Mouse (Mus musculus): ENCODE measurements around the gene Gm45213.

Gene Gm45213

DNA sequence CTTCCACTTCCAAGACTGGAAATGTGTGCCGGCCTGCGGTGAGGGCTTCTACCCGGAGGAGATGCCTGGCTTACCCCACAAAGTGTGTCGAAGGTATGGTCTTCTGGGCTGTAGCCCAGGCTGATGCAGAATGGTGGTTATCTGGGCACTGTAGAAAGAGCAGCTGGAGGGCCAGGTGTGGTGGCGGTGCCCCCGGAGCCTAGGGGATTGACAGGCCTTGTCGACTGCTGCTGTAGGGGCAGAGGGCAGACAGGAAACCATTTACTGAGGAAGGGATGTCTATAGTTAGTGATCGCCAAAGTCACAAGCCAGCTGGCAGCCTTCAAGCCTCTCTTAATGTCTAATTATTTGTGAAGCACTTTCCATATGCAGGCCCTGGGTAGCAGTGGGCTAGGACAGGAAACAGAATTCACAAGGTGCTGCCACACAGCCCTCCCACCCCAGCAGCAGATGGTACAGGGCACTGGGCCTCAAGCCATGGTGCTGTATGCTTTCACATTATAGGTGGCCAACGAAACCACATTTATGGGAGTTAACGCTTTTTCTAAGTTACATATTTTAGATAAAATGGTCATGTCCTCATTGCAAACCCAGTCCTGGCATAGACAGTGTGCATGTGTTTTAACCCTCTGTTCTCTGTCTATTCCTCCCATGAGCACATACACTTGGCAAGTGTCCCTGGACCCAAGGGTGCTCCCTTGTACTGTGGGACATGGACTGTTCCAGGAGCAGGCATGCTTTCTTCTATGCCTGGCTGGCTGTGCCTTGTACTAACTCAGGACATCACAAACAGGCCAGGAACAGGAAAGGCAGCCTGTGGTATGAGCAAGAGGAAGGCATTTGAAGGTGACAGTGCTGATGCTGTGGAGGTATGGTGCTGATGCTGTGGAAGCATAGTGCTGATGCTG, at the start of gene Gm45213:
TSS of gene Gm45213 (plus strand) at position 51 of the 908 bp plus-strand sequence.
- no peak for DNase-seq (ENCODE audit: low spot score)

DNA sequence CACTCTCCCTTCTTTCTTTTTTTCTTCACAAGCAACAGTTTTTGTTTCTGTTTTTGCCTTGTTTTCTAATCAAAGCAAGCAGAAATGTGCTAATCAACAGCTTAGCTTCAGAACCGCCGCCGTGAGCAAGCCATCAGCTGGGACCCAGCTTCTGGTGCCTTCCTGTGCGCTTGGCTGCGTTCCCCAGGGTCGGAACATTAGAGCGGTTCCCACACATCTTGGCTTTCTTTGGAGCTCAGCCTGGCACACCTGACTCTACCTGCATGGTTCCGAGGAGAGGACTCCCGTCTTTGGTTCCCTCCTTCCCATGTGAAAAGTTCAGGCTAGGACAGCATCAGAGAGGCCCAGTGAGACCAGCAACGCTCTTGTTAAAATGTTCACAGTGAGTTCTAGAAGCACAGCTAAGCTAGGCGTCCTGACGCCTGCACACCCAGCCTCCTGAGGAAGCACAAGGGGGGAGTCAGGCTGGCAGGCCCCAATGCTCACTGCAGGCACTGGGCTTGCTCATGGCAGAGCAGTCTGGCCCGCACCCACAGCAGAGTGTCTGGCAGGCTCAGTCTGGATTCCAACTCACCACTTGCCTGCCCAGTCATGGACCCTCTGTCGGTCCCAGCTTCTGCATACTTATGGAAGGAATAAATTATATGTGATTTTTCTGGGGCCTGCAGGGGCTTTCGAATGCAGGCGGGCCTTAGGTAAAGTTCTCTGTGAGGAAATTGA, 42.2 kb upstream of the Gm45213 start:
- DNase-seq (ENCODE audit: low spot score) = no peak

DNA sequence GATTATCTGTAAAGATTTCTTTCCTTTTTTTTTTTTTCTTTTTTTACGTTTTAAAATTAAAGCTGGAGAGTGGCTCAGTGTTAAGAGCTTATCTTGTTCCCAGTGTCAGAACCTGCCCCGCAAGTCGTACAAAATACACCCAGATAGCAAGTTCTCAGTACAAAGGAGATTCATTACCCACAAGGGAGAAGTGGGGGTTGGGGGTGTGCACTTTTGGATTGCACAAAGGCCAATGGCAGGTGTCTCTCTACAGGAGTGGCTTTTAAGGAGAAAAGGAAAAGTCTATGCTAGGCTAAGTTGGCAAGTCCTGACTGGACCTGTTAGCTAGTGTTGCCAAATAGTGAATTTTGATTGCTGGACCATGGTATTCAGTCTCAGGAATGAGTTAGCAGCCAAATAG, 41.6 kb upstream of the Gm45213 start:
- no peak for DNase-seq (ENCODE audit: low spot score)

DNA sequence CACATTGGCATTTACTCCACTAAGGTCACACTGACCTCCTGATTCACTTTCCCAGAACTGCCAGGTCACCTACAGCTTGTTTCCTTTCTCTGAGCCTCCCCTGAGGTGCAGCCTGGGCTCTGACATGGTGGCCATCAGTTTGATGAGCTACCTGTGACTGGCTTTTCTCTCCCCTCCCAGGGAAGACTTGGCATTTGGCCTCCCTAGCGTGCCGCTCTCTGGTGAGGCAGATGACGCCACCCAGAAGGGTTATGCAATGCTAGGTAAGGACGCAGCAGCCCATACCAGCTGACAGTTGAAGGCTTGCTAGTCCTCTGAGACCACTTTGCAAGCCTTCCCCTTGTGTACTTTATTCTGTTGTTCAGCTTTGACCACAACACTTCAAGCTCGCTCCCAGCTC, 40.0 kb upstream of the Gm45213 start:
- DNase-seq (ENCODE audit: low spot score) = no peak

GRCm38 (mm10) chr7:66003865-66004638, 39.4 kb upstream of the Gm45213 start:
- no peak for DNase-seq (ENCODE audit: low spot score)

DNA sequence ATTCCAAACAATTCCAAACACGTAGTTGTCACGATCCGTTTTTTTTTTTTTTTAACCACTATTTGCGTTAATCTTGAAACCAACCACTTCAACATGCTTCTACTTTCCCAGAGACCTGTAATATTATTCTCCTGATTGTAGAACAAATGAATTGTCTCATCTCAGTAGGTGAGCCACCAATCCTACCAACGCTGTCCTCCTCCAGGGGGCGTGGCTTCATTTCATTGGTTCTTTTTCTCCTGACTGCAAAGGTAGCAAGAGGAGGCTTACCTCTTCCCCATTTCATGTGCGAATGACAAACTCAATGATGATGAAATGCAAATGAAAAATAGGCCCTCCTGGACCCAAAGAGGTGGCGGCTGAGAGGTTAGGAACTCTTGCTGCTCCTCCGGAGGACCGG, 38.3 kb upstream of the Gm45213 start:
- no peak for DNase-seq (ENCODE audit: low spot score)

GRCm38 (mm10) chr7:66008161-66008891, 35.1 kb upstream of the Gm45213 start:
- no peak for DNase-seq (ENCODE audit: low spot score)

DNA sequence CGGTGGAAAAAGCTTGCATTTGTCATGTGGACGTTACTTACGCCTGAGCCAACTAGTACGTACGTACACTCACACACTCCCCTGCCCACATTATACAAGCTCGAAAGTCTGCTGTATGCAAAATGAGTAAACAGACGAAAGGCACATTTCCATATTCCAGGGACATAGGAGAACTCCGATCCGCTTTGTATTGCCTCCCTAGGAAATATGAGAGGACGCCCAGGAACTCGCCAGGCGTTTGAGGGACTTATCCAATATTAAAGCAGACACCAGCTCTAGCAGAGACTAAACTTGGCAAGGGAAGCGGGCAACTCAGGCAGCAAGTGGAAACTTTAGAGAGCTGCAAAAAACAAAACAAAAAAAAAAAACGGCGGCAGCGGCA, 34.5 kb upstream of the Gm45213 start:
- DNase-seq (ENCODE audit: low spot score) = no peak

- no peak for DNase-seq (ENCODE audit: low spot score)
These were observed 32.9 kb upstream of the Gm45213 start for GRCm38 (mm10) chr7:66010518-66010917.

- no peak for DNase-seq (ENCODE audit: low spot score)
These were observed 15.7 kb upstream of the Gm45213 start for GRCm38 (mm10) chr7:66027747-66028146.

- no peak for DNase-seq (ENCODE audit: low spot score)
These were observed 14.5 kb upstream of the Gm45213 start for GRCm38 (mm10) chr7:66028766-66029512.

DNA sequence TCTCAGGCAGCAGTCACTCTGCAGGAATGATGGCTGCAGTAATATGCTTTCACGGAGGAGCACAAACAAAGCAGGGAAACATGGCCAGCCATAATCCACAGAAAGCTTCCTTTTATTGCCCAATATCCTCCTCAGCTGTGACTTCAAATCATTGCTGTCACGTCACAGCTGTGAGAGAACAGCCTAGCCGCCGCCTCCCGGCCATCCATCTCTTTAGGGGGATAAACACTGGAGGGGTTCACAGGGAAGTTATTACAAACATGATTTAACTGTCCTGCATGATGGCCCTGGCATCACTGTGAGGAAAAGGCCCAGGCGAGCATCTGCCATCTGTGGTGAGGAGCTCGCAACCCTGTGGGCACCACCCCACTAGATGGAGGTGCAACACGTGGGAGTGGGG, 6.6 kb upstream of the Gm45213 start:
- no peak for DNase-seq (ENCODE audit: low spot score)

DNA sequence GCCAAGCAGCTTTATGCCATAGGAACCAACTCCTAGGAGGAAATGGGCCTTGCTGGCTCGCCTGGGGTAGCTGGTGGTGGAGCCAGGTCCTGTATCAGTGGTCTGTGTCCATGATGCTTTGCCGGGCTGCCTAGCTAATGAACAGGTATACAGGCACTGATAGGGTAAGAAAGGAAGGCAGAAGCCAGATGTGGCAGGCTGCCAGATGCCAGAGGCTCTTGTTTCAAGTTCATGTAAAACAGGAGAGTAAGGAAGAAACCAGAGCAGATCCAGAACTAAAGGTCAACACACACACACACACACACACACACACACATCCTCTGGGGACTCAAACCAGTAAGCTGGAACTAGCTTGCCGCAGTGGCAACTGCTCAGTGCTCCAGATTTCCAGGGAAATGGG, 5.1 kb upstream of the Gm45213 start:
- DNase-seq (ENCODE audit: low spot score) = no peak

- no peak for DNase-seq (ENCODE audit: low spot score)
These were observed 4.7 kb upstream of the Gm45213 start for GRCm38 (mm10) chr7:66038730-66039129.

DNA sequence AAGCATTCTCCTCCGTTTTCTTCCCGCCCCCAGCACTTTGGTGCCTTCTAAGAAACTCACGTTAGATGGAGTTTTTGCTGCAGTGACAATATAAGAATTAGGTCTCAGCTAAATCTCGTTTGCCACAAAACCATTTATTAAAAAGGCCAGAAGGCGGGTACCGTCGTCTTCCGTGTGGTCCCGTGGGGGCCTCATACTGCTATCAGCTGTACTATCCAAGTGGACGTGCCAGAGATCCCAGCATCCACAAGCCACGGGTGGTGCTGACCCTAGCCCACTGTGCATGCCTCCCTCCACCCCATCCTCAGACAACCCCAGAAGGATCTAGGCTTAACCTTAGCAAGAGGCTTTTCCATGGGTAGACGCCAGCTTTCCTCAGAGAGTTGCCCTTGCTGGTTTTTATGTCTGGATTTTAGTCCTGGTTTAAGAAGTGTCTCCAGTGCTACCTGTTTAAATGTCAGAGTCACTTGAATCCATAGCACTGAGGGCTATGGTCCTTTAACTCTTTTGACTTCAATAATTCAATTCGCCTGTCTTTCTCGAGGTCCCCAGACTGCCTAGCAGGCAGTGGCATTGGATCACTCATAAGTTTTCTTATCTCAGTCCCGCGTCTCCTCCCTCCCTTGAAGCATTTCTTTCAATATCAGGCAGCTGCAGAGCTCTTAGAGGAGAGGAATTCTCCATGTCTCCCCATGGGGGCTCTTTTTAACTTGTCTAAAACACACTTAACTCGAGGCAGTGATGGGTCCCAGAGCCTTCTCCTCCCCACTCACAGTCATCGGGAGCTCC, 3.2 kb upstream of the Gm45213 start:
- no peak for DNase-seq (ENCODE audit: low spot score)

DNA sequence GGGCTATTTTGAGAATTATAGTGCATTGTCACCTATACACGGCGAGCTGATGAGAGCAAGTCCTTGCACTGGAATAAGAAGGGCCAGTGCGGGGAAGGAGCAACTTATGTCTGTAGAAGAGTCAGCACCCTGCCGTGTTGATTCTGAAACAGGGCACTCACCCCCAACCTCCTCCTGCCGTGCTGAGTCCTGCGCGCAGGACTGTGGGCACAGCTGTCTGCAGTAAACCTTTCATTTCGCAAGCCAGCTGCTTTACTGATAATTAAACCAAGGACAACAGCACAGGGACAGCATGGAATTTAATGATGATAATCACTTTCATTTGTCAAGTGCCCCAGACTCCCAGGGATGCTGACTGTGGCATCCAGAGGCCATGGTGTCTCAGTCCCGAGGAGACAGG, 1.2 kb downstream of the Gm45213 start:
- no peak for DNase-seq (ENCODE audit: low spot score)

DNA sequence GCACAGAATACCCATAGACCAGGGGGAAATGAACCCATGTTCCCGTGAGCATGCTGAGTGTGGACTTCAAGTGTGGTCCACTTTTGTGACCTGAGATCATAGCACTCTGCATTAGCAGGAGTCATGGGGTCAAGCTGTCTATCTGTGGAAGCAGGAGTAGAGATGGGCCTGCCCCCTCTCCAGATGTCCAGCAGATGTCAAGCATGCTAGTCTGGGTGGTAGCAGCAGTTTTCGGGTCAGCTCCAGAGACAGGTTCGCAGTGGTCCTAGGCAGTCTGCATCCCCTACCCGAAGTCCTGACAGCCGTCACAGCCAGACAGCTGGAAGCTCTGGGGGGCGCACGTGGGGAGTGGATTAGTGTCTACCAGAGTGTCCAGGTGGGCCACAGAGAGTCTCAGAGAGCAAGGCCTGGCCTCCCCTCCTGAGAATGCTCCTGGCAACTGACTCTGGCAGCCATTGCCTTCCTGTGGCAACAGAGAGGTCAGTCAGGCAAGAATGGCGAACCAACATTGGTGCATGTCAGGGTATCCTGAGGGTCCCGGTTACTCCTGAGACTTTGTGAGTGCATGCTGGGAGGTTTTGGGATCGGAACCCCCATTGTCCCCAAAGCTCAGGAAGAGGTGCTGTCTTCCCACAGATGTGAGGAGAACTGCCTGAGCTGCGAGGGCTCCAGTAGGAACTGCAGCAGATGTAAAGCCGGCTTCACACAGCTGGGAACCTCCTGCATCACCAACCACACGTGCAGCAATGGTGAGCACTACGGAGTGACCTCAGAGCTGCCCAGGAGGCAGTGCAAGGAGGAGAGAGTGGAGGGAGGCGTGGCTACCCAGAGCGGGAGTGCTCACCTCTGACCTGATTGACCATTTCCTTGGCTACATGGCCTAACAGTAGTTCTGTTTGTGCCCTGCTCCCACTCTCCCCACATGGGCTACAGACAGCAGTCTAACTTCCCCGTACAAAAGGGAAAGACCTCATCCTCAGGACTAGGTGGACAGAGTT, 3.8 kb downstream of the Gm45213 start:
- DNase-seq (ENCODE audit: low spot score) = no peak

DNA sequence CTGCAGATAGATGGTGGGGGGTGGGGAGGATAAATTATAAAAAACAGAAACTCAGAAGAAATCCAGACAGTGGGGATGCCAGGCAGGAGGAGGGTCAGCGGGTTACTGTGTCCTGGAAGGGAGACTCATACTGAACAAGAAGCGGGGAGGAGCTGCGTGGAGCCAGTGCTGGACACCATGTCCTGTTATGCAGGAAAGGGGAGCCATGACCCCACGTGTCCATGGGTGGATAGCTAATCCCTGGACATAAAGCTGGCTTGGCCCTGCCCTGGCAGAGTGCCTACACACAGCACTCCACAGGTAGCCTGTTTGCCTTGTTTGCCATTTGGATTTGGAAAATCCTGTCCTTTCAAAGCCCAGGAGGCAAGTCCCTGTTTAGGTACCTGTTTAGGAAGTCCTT, 4.6 kb downstream of the Gm45213 start:
- DNase-seq (ENCODE audit: low spot score) = no peak
